ENCODE assay signal across 8 mouse cellular contexts in the genomic region with DNA sequence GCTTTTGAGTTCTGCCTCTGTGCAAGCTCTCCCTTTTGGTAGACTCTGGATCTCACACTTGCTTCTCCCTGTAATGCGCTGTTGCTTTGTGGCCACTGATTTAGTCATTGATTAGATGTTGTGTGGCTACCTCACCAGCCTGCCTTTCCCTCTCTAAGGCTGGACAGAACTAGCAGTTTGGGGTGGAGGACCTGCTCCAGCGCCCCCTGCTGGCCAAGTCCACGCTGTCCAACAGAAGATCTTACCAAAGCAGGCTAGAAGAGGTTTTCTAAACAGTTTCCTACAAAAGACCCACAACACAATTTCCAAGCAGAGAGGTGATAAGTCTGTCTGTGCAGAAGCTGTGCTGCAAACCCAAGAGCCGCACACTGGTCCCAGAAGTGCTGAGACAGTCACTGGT. TPM values are rescaled to one million over a fixed set of nuclear protein-coding genes. Genes with fewer than 3 reads are reported as not detected.
DNase-seq lines count a peak whose midpoint lies in the region; ATAC-seq lines count a peak whose summit lies in the region.

No protein-coding gene starts in this region.

- H3K4me1 ChIP-seq in hindbrain, embryonic 11.5 days (replicated peaks; ENCODE audit: control insufficient read depth, insufficient read depth, low read length) = no peaks in the 10 kb centered on the region
- no peaks in the 10 kb centered on the region for H3K4me1 ChIP-seq in hindbrain, embryonic 12.5 days

- no peak overlapping the region for H3K27ac ChIP-seq in hindbrain, embryonic 11.5 days (ENCODE audit: low read depth, low read length)
- no peak overlapping the region for H3K27ac ChIP-seq in hindbrain, embryonic 12.5 days

- peak; percentile 81 for DNase-seq in hindbrain, embryonic 11.5 days (ENCODE audit: low spot score)
- peak; percentile 13 for DNase-seq in c-Kit-positive CD71-positive TER-119-negative erythroid progenitor cells, embryonic 14.5 days (ENCODE audit: low read depth)
- peak; percentile 84 for DNase-seq in kidney, adult 18-20 months
- DNase-seq in left cerebral cortex, postnatal 4 days = peak; percentile 81
- DNase-seq in ovary, postnatal 10 days (ENCODE audit: low spot score) = peak; percentile 46
- DNase-seq in thymus, postnatal 10 days (ENCODE audit: low spot score in 2 of 2) = peak; percentile 53 to 84

- H3K36me3 ChIP-seq in hindbrain, embryonic 11.5 days (ENCODE audit: control insufficient read depth, insufficient read depth, low read length) = no peaks in the 10 kb centered on the region
- H3K36me3 ChIP-seq in hindbrain, embryonic 12.5 days = no peaks in the 10 kb centered on the region

- H3K4me3 ChIP-seq in hindbrain, embryonic 11.5 days (ENCODE audit: low read depth, low read length) = no peak overlapping the region
- H3K4me3 ChIP-seq in hindbrain, embryonic 12.5 days = no peak overlapping the region

- intact Hi-C loops in left cerebral cortex, postnatal 4 days (cut with DNase I) = loop anchor here (2.0 kb wide), 1 partner anchor 51 kb away; no protein-coding TSS in a partner anchor

- H3K9ac ChIP-seq in hindbrain, embryonic 11.5 days (ENCODE audit: low read depth, low read length) = no peak overlapping the region
- no peak overlapping the region for H3K9ac ChIP-seq in hindbrain, embryonic 12.5 days

- WGBS in hindbrain, embryonic 11.5 days = 41% methylated on average over 4 of the region's 4 CpGs
- 41% methylated on average over 4 of the region's 4 CpGs for WGBS in hindbrain, embryonic 12.5 days

- no peaks in the 10 kb centered on the region for H3K27me3 ChIP-seq in hindbrain, embryonic 11.5 days (ENCODE audit: control insufficient read depth, insufficient read depth, low read length)
- no peaks in the 10 kb centered on the region for H3K27me3 ChIP-seq in hindbrain, embryonic 12.5 days

- H3K9me3 ChIP-seq in hindbrain, embryonic 11.5 days (ENCODE audit: control insufficient read depth, low read length) = no peaks in the 10 kb centered on the region
- no peaks in the 10 kb centered on the region for H3K9me3 ChIP-seq in hindbrain, embryonic 12.5 days (replicated peaks)

- no peak overlapping the region for H3K4me2 ChIP-seq in hindbrain, embryonic 11.5 days (replicated peaks; ENCODE audit: low read depth, low read length)
- H3K4me2 ChIP-seq in hindbrain, embryonic 12.5 days (replicated peaks) = no peak overlapping the region

- ATAC-seq in hindbrain, embryonic 11.5 days (ENCODE audit: low FRiP score) = no peak
- ATAC-seq in hindbrain, embryonic 12.5 days (ENCODE audit: low FRiP score) = no peak
- ATAC-seq in frontal cortex, adult (ENCODE audit: low TSS enrichment) = peak; percentile 76

RNA-seq across cellular contexts. Expression of a gene that starts 26.9 kb away (rescaled TPM):
- polyA plus RNA-seq in hindbrain, embryonic 11.5 days (2014; fragmentation: Nextera tagmentation; extraction: Ambion mirVana) = not detected in 2 replicates
- 0.52 TPM in 2 replicates for polyA plus RNA-seq in hindbrain, embryonic 12.5 days (2016; fragmentation: Nextera tagmentation; extraction: Ambion mirVana)
- 1 to 10 TPM; 3.9 to 4.6 TPM for total RNA-seq in left cerebral cortex, postnatal 4 days (2021)

RNA-seq across cellular contexts. Expression of a gene that starts 32.4 kb away (rescaled TPM):
- polyA plus RNA-seq in hindbrain, embryonic 11.5 days (2014; fragmentation: Nextera tagmentation; extraction: Ambion mirVana) = 5.9 and 9.8 TPM in 2 replicates
- 20.8 and 22.7 TPM in 2 replicates for polyA plus RNA-seq in hindbrain, embryonic 12.5 days (2016; fragmentation: Nextera tagmentation; extraction: Ambion mirVana)
- 10 to 100 TPM; 81.2 to 85.8 TPM for total RNA-seq in left cerebral cortex, postnatal 4 days (2021)

RNA-seq across cellular contexts. Expression of a gene that starts 57.0 kb away (rescaled TPM):
- 0.03 TPM in 1 of 2 replicates, not detected in the other for polyA plus RNA-seq in hindbrain, embryonic 11.5 days (2014; fragmentation: Nextera tagmentation; extraction: Ambion mirVana)
- 0.03 TPM in 1 of 2 replicates, not detected in the other for polyA plus RNA-seq in hindbrain, embryonic 12.5 days (2016; fragmentation: Nextera tagmentation; extraction: Ambion mirVana)
- not detected for total RNA-seq in left cerebral cortex, postnatal 4 days (2021)

Comparison
In these comparisons a context has a peak if more than half of its experiments do, and no peak if none do; other contexts are left out.
1. DNase-seq: peak in every context shown above with its lines; median percentile 84 in kidney, adult 18-20 months; 81 in hindbrain, embryonic 11.5 days; 81 in left cerebral cortex, postnatal 4 days; 68 in thymus, postnatal 10 days; 46 in ovary, postnatal 10 days; 13 in c-Kit-positive CD71-positive TER-119-negative erythroid progenitor cells, embryonic 14.5 days.